Mouse (Mus musculus): ENCODE measurements around the gene Fkbp9. TPM values are rescaled to one million over a fixed set of nuclear protein-coding genes. Genes with fewer than 3 reads are reported as not detected.
"Not testable (repeated sequence)": the region's sequence is repeated elsewhere in the genome, so short reads cannot be mapped to it uniquely, and the experiment has no call there.

Gene Fkbp9
- polyA plus RNA-seq, 1 experiment from 2014 or later, result 178 TPM

DNA sequence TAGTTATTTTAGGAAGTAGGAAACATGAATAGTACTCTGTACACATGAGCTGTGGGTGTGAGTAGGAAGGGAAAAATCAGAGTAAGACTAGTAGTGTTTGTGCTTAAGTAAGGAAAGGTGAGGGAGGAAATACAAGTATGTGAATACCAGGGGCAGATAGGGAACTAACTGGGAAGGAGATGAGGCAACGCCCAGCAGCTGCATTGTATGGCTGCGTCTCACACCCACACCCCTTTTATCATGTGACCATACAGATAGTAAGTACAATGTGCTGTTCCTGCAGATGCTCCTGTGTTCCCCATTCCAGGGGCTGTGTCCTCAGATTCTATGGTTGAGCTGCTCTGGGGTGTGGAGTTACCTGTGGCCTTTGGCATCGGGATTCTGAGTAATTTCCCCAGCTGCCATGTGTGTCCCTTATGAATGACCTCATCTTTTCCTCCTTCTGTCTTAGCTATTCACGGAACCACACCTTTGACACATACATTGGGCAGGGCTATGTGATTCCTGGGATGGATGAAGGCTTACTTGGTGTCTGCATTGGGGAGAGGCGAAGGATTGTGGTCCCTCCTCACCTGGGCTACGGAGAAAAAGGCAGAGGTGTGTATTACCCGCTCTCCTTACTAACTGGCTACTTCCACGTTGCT lies 28.5 kb downstream of the Fkbp9 start:
- no peaks in the 10 kb centered on the region for H3K9me3 ChIP-seq (ENCODE audit: low read depth, low read length)
- no peaks in the 10 kb centered on the region for H3K27me3 ChIP-seq (ENCODE audit: insufficient read depth, low read length)
- no peaks in the 10 kb centered on the region for H3K4me1 ChIP-seq (ENCODE audit: insufficient read depth)
- H3K27ac ChIP-seq (ENCODE audit: low read depth), result no peak overlapping the region
- no peak overlapping the region for H3K4me2 ChIP-seq
- no peak for DNase-seq
- H3K4me3 ChIP-seq (ENCODE audit: low read depth, low read length), result no peak overlapping the region
- ATAC-seq (ENCODE audit: insufficient read depth), result no peak
- H3K36me3 ChIP-seq (ENCODE audit: insufficient read depth), result peaks cover 48% of the 10 kb centered on the region
- WGBS, result 90% methylated on average over 8 of the region's 8 CpGs
- TF ChIP-seq CTCF (IDR thresholded peaks at IDR 0.05; ENCODE audit: low read depth), result no peak
- H3K9ac ChIP-seq, result no peak overlapping the region

DNA sequence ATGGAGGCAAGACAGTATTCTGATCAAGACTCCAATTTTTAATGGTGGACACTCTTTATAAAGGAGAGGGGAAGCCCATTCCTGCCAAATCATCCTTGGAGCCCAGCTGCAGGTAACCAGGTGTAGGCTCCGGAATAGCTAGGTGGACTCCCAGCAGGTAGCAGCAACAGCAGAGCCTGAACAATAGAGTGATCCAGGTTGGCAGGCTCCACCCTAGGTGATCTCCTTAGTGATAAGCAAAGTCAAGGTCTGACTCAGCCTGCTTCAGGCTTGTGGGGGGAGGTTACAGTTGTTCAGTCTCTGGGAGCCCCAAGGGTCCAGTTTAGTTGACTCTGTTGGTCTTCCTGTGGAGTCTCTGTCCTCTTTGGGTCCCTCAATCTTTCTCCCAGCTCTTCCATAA lies 35.0 kb downstream of the Fkbp9 start:
- not testable (repeated sequence) for H3K9ac ChIP-seq; H3K27me3 ChIP-seq (ENCODE audit: insufficient read depth, low read length); H3K27ac ChIP-seq (ENCODE audit: low read depth); H3K4me1 ChIP-seq (ENCODE audit: insufficient read depth); H3K9me3 ChIP-seq (ENCODE audit: low read depth, low read length); ATAC-seq (ENCODE audit: insufficient read depth); H3K4me3 ChIP-seq (ENCODE audit: low read depth, low read length); H3K4me2 ChIP-seq; DNase-seq
- WGBS, result 92% methylated on average over 1 of the region's 1 CpGs
- H3K36me3 ChIP-seq (ENCODE audit: insufficient read depth), result peaks cover 45% of the 10 kb centered on the region

DNA sequence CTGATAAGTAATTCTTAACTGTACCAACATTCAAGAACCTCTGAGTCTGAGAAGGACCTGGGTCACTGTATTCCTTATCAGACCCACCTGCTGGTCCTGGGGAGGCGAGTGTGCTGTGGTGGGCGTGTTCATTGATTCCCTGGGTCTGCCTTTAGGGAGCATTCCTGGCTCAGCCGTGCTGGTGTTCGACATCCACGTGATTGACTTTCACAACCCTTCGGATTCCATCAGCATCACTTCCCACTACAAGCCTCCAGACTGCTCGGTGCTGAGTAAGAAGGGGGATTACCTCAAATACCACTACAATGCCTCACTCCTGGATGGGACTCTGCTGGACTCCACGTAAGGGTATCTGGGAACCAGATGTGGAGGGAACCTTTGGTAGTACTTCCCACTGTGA lies 36.7 kb downstream of the Fkbp9 start:
- H3K4me2 ChIP-seq, result no peak overlapping the region
- 74% methylated on average over 8 of the region's 8 CpGs for WGBS
- ATAC-seq (ENCODE audit: insufficient read depth) (no peak), DNase-seq (no peak)
- no peak overlapping the region for H3K4me3 ChIP-seq (ENCODE audit: low read depth, low read length)
- no peak overlapping the region for H3K27ac ChIP-seq (ENCODE audit: low read depth)
- peaks cover 54% of the 10 kb centered on the region for H3K36me3 ChIP-seq (ENCODE audit: insufficient read depth)
- H3K9ac ChIP-seq, result no peak overlapping the region
- H3K9me3 ChIP-seq (ENCODE audit: low read depth, low read length), result no peaks in the 10 kb centered on the region
- no peaks in the 10 kb centered on the region for H3K4me1 ChIP-seq (ENCODE audit: insufficient read depth)
- H3K27me3 ChIP-seq (ENCODE audit: insufficient read depth, low read length), result no peaks in the 10 kb centered on the region
- no peak for TF ChIP-seq CTCF (IDR thresholded peaks at IDR 0.05; ENCODE audit: low read depth)

DNA sequence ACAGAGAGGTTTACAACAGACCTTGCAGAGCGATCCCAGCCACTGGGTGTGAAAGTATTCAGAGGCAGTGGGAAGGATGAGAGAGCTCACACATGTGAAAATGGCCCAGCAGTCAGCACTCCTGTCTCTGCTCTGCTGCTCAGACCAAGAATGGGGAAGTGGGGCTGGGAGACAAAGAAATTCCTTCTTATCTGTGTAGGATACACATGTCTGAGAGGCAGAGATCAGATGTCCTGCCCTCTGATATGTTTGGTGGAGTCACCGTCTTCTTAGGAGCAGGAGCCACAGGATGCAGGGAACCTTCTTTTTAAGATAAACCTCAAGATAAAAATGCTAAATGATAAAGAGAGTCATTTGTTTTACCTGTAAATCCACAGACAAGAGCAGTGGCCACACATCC lies 38.2 kb downstream of the Fkbp9 start:
- TF ChIP-seq CTCF (IDR thresholded peaks at IDR 0.05; ENCODE audit: low read depth), result no peak
- Histone ChIP-seq H3K4me3 (ENCODE audit: low read depth, low read length) (no peak overlapping the region), H3K4me2 (no peak overlapping the region), H3K27me3 (ENCODE audit: insufficient read depth, low read length) (no peaks in the 10 kb centered on the region), H3K9me3 (ENCODE audit: low read depth, low read length) (no peaks in the 10 kb centered on the region), H3K4me1 (ENCODE audit: insufficient read depth) (no peaks in the 10 kb centered on the region), H3K27ac (ENCODE audit: low read depth) (no peak overlapping the region), H3K9ac (no peak overlapping the region), H3K36me3 (ENCODE audit: insufficient read depth) (peaks cover 58% of the 10 kb centered on the region)
- no peak for ATAC-seq (ENCODE audit: insufficient read depth)
- DNase-seq, result no peak
- 61% methylated on average over 2 of the region's 2 CpGs for WGBS

DNA sequence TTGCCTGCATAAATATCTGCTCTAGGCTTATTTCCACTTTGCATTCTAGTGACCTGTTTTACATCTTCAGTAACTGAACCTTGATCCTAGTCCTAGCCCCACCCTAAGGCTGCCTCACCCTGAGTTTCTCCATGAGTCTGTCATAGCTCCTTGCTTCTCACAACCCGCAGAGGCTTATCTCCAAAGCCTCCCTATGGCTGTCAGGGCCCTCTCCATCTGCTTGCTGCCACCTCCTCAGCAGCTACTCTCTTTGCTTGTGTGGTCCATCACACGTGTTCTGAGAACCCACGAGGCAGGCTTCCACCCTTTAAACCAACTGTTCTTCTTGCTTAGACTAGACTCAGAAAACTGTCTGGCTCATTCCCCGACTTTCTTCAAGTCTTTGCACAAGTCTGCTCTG lies 45.0 kb downstream of the Fkbp9 start:
- 79% methylated on average over 4 of the region's 4 CpGs for WGBS
- peaks cover 64% of the 10 kb centered on the region for H3K36me3 ChIP-seq (ENCODE audit: insufficient read depth)
- no peaks in the 10 kb centered on the region for H3K9me3 ChIP-seq (ENCODE audit: low read depth, low read length)
- no peak overlapping the region for H3K27ac ChIP-seq (ENCODE audit: low read depth)
- H3K4me2 ChIP-seq, result no peak overlapping the region
- DNase-seq (no peak), ATAC-seq (ENCODE audit: insufficient read depth) (no peak)
- H3K4me1 ChIP-seq (ENCODE audit: insufficient read depth), result no peaks in the 10 kb centered on the region
- no peak for TF ChIP-seq CTCF (IDR thresholded peaks at IDR 0.05; ENCODE audit: low read depth)
- H3K9ac ChIP-seq, result no peak overlapping the region
- H3K4me3 ChIP-seq (ENCODE audit: low read depth, low read length), result no peak overlapping the region
- H3K27me3 ChIP-seq (ENCODE audit: insufficient read depth, low read length), result no peaks in the 10 kb centered on the region

DNA sequence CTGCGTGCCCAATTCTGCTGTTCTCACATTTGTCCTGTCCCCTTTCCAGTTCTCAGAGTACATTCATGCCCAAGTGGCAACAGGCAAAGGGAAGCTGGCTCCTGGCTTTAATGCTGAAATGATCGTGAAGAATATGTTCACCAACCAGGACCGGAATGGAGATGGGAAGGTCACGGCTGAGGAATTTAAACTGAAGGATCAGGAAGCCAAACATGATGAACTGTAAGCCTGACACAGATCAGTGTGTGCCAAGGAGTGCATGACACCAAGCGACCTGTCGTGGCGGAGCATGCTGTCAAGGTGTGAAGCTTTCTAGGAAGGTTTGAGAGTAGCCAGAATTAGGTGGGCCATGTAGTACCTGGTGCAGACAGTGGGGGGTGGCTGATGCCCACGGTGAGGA lies 46.1 kb downstream of the Fkbp9 start:
- no peaks in the 10 kb centered on the region for H3K4me1 ChIP-seq (ENCODE audit: insufficient read depth)
- no peak overlapping the region for H3K9ac ChIP-seq
- H3K27ac ChIP-seq (ENCODE audit: low read depth), result no peak overlapping the region
- H3K9me3 ChIP-seq (ENCODE audit: low read depth, low read length), result no peaks in the 10 kb centered on the region
- no peak for TF ChIP-seq CTCF (IDR thresholded peaks at IDR 0.05; ENCODE audit: low read depth)
- WGBS, result 91% methylated on average over 8 of the region's 8 CpGs
- DNase-seq (no peak), ATAC-seq (ENCODE audit: insufficient read depth) (no peak)
- H3K4me2 ChIP-seq, result no peak overlapping the region
- H3K36me3 ChIP-seq (ENCODE audit: insufficient read depth), result peaks cover 63% of the 10 kb centered on the region
- no peak overlapping the region for H3K4me3 ChIP-seq (ENCODE audit: low read depth, low read length)
- no peaks in the 10 kb centered on the region for H3K27me3 ChIP-seq (ENCODE audit: insufficient read depth, low read length)

DNA sequence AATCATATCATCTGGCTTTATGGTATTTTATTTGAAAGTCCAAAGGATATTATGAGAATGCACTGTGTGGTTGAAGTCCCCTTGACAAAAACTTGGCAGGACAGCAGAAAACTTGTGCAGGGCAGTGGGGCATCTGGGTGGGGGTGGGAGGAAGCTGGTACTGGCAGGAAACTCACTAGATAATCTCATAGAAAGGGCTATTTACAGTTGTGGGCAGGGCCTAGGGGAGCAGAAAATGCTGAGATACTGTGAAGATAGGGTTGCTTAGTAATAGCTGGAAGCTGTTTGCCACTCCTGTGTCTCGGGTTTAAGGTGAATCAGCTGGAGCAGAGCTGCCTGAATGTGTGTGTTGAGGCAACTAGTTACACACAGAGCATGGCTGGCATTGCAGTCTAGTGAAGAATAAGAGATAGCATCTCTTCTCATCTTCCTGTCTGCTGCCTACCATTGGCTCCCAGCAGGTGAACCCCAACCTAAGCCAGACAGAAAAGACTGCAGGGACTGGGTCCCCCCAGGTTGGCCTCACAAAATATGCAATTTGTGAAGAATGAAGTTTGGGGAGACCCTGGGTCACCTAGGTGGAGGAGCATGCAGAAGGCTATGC lies 47.6 kb downstream of the Fkbp9 start:
- no peaks in the 10 kb centered on the region for H3K4me1 ChIP-seq (ENCODE audit: insufficient read depth)
- peak; percentile 3 for DNase-seq
- H3K9ac ChIP-seq, result no peak overlapping the region
- H3K36me3 ChIP-seq (ENCODE audit: insufficient read depth), result peaks cover 62% of the 10 kb centered on the region
- 39% methylated on average over 1 of the region's 1 CpGs for WGBS
- H3K27ac ChIP-seq (ENCODE audit: low read depth), result no peak overlapping the region
- no peak overlapping the region for H3K4me2 ChIP-seq
- peak; percentile 49; the same call in 1 of the 2 replicates for ATAC-seq (ENCODE audit: insufficient read depth)
- H3K27me3 ChIP-seq (ENCODE audit: insufficient read depth, low read length), result no peaks in the 10 kb centered on the region
- H3K9me3 ChIP-seq (ENCODE audit: low read depth, low read length), result no peaks in the 10 kb centered on the region
- TF ChIP-seq CTCF (IDR thresholded peaks at IDR 0.05; ENCODE audit: low read depth), result no peak
- no peak overlapping the region for H3K4me3 ChIP-seq (ENCODE audit: low read depth, low read length)
